Mouse (Mus musculus): Measurements from ENCODE around the gene Acot8. TPM values are rescaled to one million over a fixed set of nuclear protein-coding genes. Genes with fewer than 3 reads are reported as not detected.

Gene Acot8
- total and polyA plus RNA-seq, 3 experiments, result 30.9 to 40.3 TPM; not detected in 1

- peaks cover 2 to 27% of the 10 kb centered on the region in 2 experiments for H3K36me3 ChIP-seq (ENCODE audit: control insufficient read depth in 1 of 2, insufficient read depth in 2 of 2, low read length in 2 of 2)
- DNase-seq (ENCODE audit: low read depth, low spot score), result peak; percentile 87
- H3K4me3 ChIP-seq (ENCODE audit: control insufficient read depth in 1 of 2, insufficient read depth in 1 of 2, low read depth in 2 of 2, low read length in 2 of 2), result peak overlapping the region; percentile 34 to 51
- peaks cover 24% of the 10 kb centered on the region for H3K79me2 ChIP-seq (ENCODE audit: control insufficient read depth, insufficient read depth, low read length, poor library complexity)
- H3K4me1 ChIP-seq (ENCODE audit: control insufficient read depth in 1 of 2, insufficient read depth in 2 of 2, low read length in 2 of 2), result peaks cover 3 to 29% of the 10 kb centered on the region in 2 experiments; a peak in 3 of 4 replicates
- peak overlapping the region; percentile 59 for H3K9ac ChIP-seq (ENCODE audit: control insufficient read depth, low read depth, low read length, poor library complexity, severe bottlenecking)
- H3K27ac ChIP-seq (ENCODE audit: control insufficient read depth, low read depth, low read length), result peak overlapping the region; percentile 97
- no peaks in the 10 kb centered on the region for H3K27me3 ChIP-seq (ENCODE audit: control insufficient read depth in 1 of 2, insufficient read depth in 2 of 2, low read length in 2 of 2)
- no peaks in the 10 kb centered on the region for H3K9me3 ChIP-seq (replicated peaks; ENCODE audit: insufficient read depth, low read length)
- no peak for TF ChIP-seq USF1 (IDR thresholded peaks at IDR 0.05; ENCODE audit: low read depth, low read length)
- no peak for TF ChIP-seq TCF12 (IDR thresholded peaks at IDR 0.05; ENCODE audit: low read depth, low read length)
- no peak for TF ChIP-seq CHD2 (IDR thresholded peaks at IDR 0.05; ENCODE audit: low read length)
- no peak for TF ChIP-seq RAD21 (IDR thresholded peaks at IDR 0.05; ENCODE audit: low read depth, low read length)
- no peak for TF ChIP-seq USF2 (IDR thresholded peaks at IDR 0.05; ENCODE audit: borderline replicate concordance in 1 of 2, insufficient read depth in 1 of 2, low read depth in 1 of 2, low read length in 2 of 2)
- no peak for TF ChIP-seq TAL1 (IDR thresholded peaks at IDR 0.05; ENCODE audit: low read length)
- TF ChIP-seq MYB (IDR thresholded peaks at IDR 0.05; ENCODE audit: low read depth, low read length), result no peak
- TF ChIP-seq UBTF (IDR thresholded peaks at IDR 0.05; ENCODE audit: borderline replicate concordance, insufficient read depth, low read depth, low read length), result no peak
- no peak for TF ChIP-seq ZMIZ1 (IDR thresholded peaks at IDR 0.05; ENCODE audit: low read depth, low read length)
- TF ChIP-seq POLR2AphosphoS2 (IDR thresholded peaks at IDR 0.05; ENCODE audit: low read length), result no peak
- no peak for TF ChIP-seq CHD1 (IDR thresholded peaks at IDR 0.05; ENCODE audit: low read depth, low read length)
- no peak for TF ChIP-seq MAZ (IDR thresholded peaks at IDR 0.05; ENCODE audit: low read depth, low read length)
- TF ChIP-seq HCFC1 (IDR thresholded peaks at IDR 0.05; ENCODE audit: low read depth, low read length), result peak; percentile 50; the same call in 1 of the 2 replicates
- TF ChIP-seq NRF1 (IDR thresholded peaks at IDR 0.05; ENCODE audit: insufficient read depth, low read depth, low read length, poor library complexity, severe bottlenecking), result no peak
- TF ChIP-seq RCOR1 (IDR thresholded peaks at IDR 0.05; ENCODE audit: low read depth, low read length), result 0 out of 2 replicates have a peak, but pooled peaks have one; percentile 17
- peak; percentile 70 for TF ChIP-seq ETS1 (IDR thresholded peaks at IDR 0.05; ENCODE audit: low read depth, low read length)
- peak; percentile 30 to 63; a peak in 2 of 4 replicates for TF ChIP-seq EP300 (IDR thresholded peaks at IDR 0.05; ENCODE audit: low read depth in 1 of 2, low read length in 2 of 2)
- TF ChIP-seq KAT2A (conservative IDR thresholded peaks at IDR 0.05; ENCODE audit: low read depth, low read length), result no peak
- TF ChIP-seq JUND (IDR thresholded peaks at IDR 0.05; ENCODE audit: low read depth, low read length), result no peak
- TF ChIP-seq TBP (IDR thresholded peaks at IDR 0.05; ENCODE audit: low read depth, low read length), result peak; percentile 45; the same call in 1 of the 2 replicates
- TF ChIP-seq MEF2A (IDR thresholded peaks at IDR 0.05; ENCODE audit: extremely low read depth, insufficient replicate concordance, low read depth, low read length, poor library complexity, severe bottlenecking), result no peak
- TF ChIP-seq CTCF (IDR thresholded peaks at IDR 0.05 in 2 of 3, conservative IDR thresholded peaks at IDR 0.05 in 1 of 3; ENCODE audit: control insufficient read depth in 1 of 3, insufficient read depth in 1 of 3, low read depth in 2 of 3, low read length in 3 of 3, poor library complexity in 1 of 3, severe bottlenecking in 1 of 3), result no peak
- peak; percentile 67; the same call in 1 of the 2 replicates for TF ChIP-seq GATA1 (IDR thresholded peaks at IDR 0.05; ENCODE audit: low read depth, low read length)
- peak; percentile 80 for TF ChIP-seq MYC (IDR thresholded peaks at IDR 0.05; ENCODE audit: low read depth, low read length)
- TF ChIP-seq GABPA (IDR thresholded peaks at IDR 0.05; ENCODE audit: low read depth, low read length), result no peak
- TF ChIP-seq POLR2AphosphoS5 (IDR thresholded peaks at IDR 0.05; ENCODE audit: borderline replicate concordance, low read depth, low read length), result no peak
- no peak for TF ChIP-seq E2F4 (IDR thresholded peaks at IDR 0.05; ENCODE audit: borderline replicate concordance, low read depth, low read length)
- TF ChIP-seq POLR2A (IDR thresholded peaks at IDR 0.05; ENCODE audit: control insufficient read depth in 1 of 2, insufficient read depth in 1 of 2, low read depth in 1 of 2, low read length in 2 of 2, poor library complexity in 1 of 2), result peak in 1 of 2 experiments; percentile 31; a peak in 1 of 4 replicates
- no peak for TF ChIP-seq ZC3H11A (IDR thresholded peaks at IDR 0.05; ENCODE audit: low read depth, low read length)
- peak; percentile 92 for TF ChIP-seq MXI1 (IDR thresholded peaks at IDR 0.05; ENCODE audit: low read depth, low read length)
- TF ChIP-seq ZKSCAN1 (IDR thresholded peaks at IDR 0.05; ENCODE audit: low read depth, low read length), result no peak
- TF ChIP-seq NELFE (IDR thresholded peaks at IDR 0.05; ENCODE audit: low read depth, low read length), result peak; percentile 44; the same call in 1 of the 2 replicates
- TF ChIP-seq SMC3 (IDR thresholded peaks at IDR 0.05; ENCODE audit: low read depth, low read length), result no peak; the same call in 1 of the 2 replicates
- peak; percentile 88 for TF ChIP-seq SIN3A (IDR thresholded peaks at IDR 0.05; ENCODE audit: low read length)
- no peak for TF ChIP-seq MAFK (IDR thresholded peaks at IDR 0.05; ENCODE audit: borderline replicate concordance, low read depth, low read length)
- peak; percentile 75; the same call in 1 of the 2 replicates for TF ChIP-seq MAX (IDR thresholded peaks at IDR 0.05; ENCODE audit: low read length)
- TF ChIP-seq ZNF384 (IDR thresholded peaks at IDR 0.05; ENCODE audit: low read depth, low read length), result no peak
- no peak for TF ChIP-seq ELF1 (IDR thresholded peaks at IDR 0.05; ENCODE audit: low read depth, low read length)
Observed at GRCm38 (mm10) chr2:164773989-164774364, 30.7 kb downstream of the Acot8 start.

All from MEL (cell line).